20 mouse cellular contexts compared by ENCODE assay signal in genomic region chr6:100610897-100611575, GRCm38 (mm10).
"Had no signal": no experiment of that assay in that cellular context is flagged by ENCODE, and none has a peak within 500 bp of the region (broad histone marks: within the 10 kb centered on the region; RNA-seq: fewer than 3 reads in every experiment).

No protein-coding gene starts in this region.

- H3K4me2 ChIP-seq: kidney, embryonic 15.5 days; limb, embryonic 12.5 days; limb, embryonic 15.5 days; liver, embryonic 15.5 days; lung, embryonic 14.5 days; midbrain, embryonic 13.5 days; neural tube, embryonic 13.5 days; stomach, embryonic 15.5 days had no signal

- H3K27me3 ChIP-seq: kidney, embryonic 15.5 days; limb, embryonic 12.5 days; limb, embryonic 15.5 days; liver, embryonic 15.5 days; midbrain, embryonic 13.5 days; neural tube, embryonic 13.5 days; stomach, embryonic 15.5 days had no signal

- H3K4me3 ChIP-seq: kidney, embryonic 15.5 days; limb, embryonic 12.5 days; limb, embryonic 15.5 days; liver, embryonic 15.5 days; midbrain, embryonic 13.5 days; myocyte; neural tube, embryonic 13.5 days; stomach, embryonic 15.5 days had no signal

- H3K4me1 ChIP-seq: liver, embryonic 15.5 days; stomach, embryonic 15.5 days had no signal

- DNase-seq: kidney, adult 11 months; kidney, adult 8-10 months; kidney, postnatal 10 days; lung, postnatal 4 days; right cerebral cortex, postnatal 14 days; right cerebral cortex, postnatal 4 days; spleen, adult 18-20 months; thymus, adult 2 months; thymus, postnatal 25 days had no signal

- H3K27ac ChIP-seq: kidney, embryonic 15.5 days; limb, embryonic 12.5 days; limb, embryonic 15.5 days; liver, embryonic 15.5 days; midbrain, embryonic 13.5 days; neural tube, embryonic 13.5 days; stomach, embryonic 15.5 days had no signal

- H3K9ac ChIP-seq: kidney, embryonic 15.5 days; limb, embryonic 12.5 days; limb, embryonic 15.5 days; liver, embryonic 15.5 days; lung, embryonic 14.5 days; midbrain, embryonic 13.5 days; neural tube, embryonic 13.5 days; stomach, embryonic 15.5 days had no signal

- ATAC-seq: hindbrain, embryonic 16.5 days; midbrain, embryonic 13.5 days; midbrain, embryonic 16.5 days had no signal

- H3K9me3 ChIP-seq: kidney, embryonic 15.5 days; limb, embryonic 12.5 days; limb, embryonic 15.5 days; liver, embryonic 15.5 days; midbrain, embryonic 13.5 days; neural tube, embryonic 13.5 days; stomach, embryonic 15.5 days had no signal

- H3K36me3 ChIP-seq: limb, embryonic 15.5 days; midbrain, embryonic 13.5 days; neural tube, embryonic 13.5 days had no signal
